Mouse (Mus musculus): Measurements from ENCODE around the gene Nsun4.

DNA sequence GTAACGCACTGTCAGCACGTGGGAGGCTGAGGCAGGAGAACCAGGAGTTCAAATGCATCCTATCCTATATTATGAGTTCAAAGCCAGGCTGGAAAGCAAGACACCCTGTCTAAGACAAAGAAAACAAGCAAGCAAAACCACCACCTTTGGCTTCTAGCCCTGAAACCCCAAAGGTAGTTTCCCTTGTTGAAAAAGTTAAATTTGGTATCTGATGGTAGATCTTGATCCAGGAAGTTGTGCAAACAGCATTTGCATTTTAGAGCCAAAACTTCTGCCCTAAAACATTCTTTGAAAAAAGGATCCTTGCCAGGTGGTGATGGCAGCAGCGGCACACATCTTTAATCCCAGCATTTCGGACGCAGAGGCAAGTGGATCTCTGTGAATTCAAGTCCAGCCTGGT, 38.2 kb downstream of the Nsun4 start:
- TF ChIP-seq POLR2A (IDR thresholded peaks at IDR 0.05; ENCODE audit: control insufficient read depth in 1 of 2, insufficient read depth in 1 of 2, low read depth in 1 of 2, low read length in 2 of 2, poor library complexity in 1 of 2), result no peak
- no peak for TF ChIP-seq HCFC1 (IDR thresholded peaks at IDR 0.05; ENCODE audit: low read depth, low read length)
- no peak for TF ChIP-seq TAL1 (IDR thresholded peaks at IDR 0.05; ENCODE audit: low read length)
- TF ChIP-seq EP300 (IDR thresholded peaks at IDR 0.05; ENCODE audit: low read depth in 1 of 2, low read length in 2 of 2), result no peak
- no peak for TF ChIP-seq CTCF (IDR thresholded peaks at IDR 0.05 in 2 of 3, conservative IDR thresholded peaks at IDR 0.05 in 1 of 3; ENCODE audit: control insufficient read depth in 1 of 3, insufficient read depth in 1 of 3, low read depth in 2 of 3, low read length in 3 of 3, poor library complexity in 1 of 3, severe bottlenecking in 1 of 3)
- no peak for TF ChIP-seq ELF1 (IDR thresholded peaks at IDR 0.05; ENCODE audit: low read depth, low read length)
- TF ChIP-seq NRF1 (IDR thresholded peaks at IDR 0.05; ENCODE audit: insufficient read depth, low read depth, low read length, poor library complexity, severe bottlenecking), result no peak

Measured in MEL (cell line).